Mouse (Mus musculus): ENCODE results near the gene Impad1. TPM values are rescaled to one million over a fixed set of nuclear protein-coding genes. Genes with fewer than 3 reads are reported as not detected.

The Impad1 gene
- total RNA-seq (2014; rRNA removed) (119 and 142 TPM in 2 replicates), polyA plus RNA-seq (2015; fragmentation: Nextera tagmentation; extraction: Ambion mirVana) (35.0 and 41.9 TPM in 2 replicates)

GRCm38 (mm10) chr4:4792992-4793834, at the start of gene Impad1:
Gene Impad1 (minus strand): TSS chr4:4793355.
- Histone ChIP-seq H3K4me1 (ENCODE audit: insufficient read depth) (0 out of 2 replicates have a peak, but pooled peaks cover 11% of the 10 kb centered on the region), H3K9me3 (ENCODE audit: low read length) (no peaks in the 10 kb centered on the region), H3K36me3 (ENCODE audit: insufficient read depth) (no peaks in the 10 kb centered on the region), H3K9ac (peak within 1 kb of the TSS; percentile 98), H3K4me3 (ENCODE audit: low read depth, low read length) (peak within 1 kb of the TSS; percentile 93), H3K27ac (ENCODE audit: low read depth, low read length) (peak within 1 kb of the TSS; percentile 83), H3K27me3 (ENCODE audit: insufficient read depth, low read length) (no peaks in the 10 kb centered on the region), H3K4me2 (ENCODE audit: low read depth) (peak within 1 kb of the TSS; percentile 70)
- peak; percentile 84 for DNase-seq
- ATAC-seq, result peak; percentile 96
- WGBS, result 3% methylated on average over 48 of the region's 48 CpGs
- no peak for TF ChIP-seq CTCF (IDR thresholded peaks at IDR 0.05; ENCODE audit: low read depth)

- Histone ChIP-seq H3K27ac (ENCODE audit: low read depth, low read length) (no peak overlapping the region), H3K9me3 (ENCODE audit: low read length) (no peaks in the 10 kb centered on the region), H3K4me2 (ENCODE audit: low read depth) (no peak overlapping the region), H3K9ac (no peak overlapping the region), H3K36me3 (ENCODE audit: insufficient read depth) (no peaks in the 10 kb centered on the region), H3K4me3 (ENCODE audit: low read depth, low read length) (no peak overlapping the region), H3K27me3 (ENCODE audit: insufficient read depth, low read length) (no peaks in the 10 kb centered on the region), H3K4me1 (ENCODE audit: insufficient read depth) (no peaks in the 10 kb centered on the region)
- peak; percentile 85 for ATAC-seq
- WGBS, result 21% methylated on average over 1 of the region's 1 CpGs
- peak; percentile 7 for DNase-seq
- TF ChIP-seq CTCF (IDR thresholded peaks at IDR 0.05; ENCODE audit: low read depth), result no peak
These were observed 47.0 kb upstream of the Impad1 start for GRCm38 (mm10) chr4:4840145-4840544.

GRCm38 (mm10) chr4:4833789-4834295, 40.7 kb upstream of the Impad1 start:
- 81% methylated on average over 5 of the region's 5 CpGs for WGBS
- H3K9ac ChIP-seq, result no peak overlapping the region
- no peak overlapping the region for H3K4me2 ChIP-seq (ENCODE audit: low read depth)
- TF ChIP-seq CTCF (IDR thresholded peaks at IDR 0.05; ENCODE audit: low read depth), result no peak
- H3K4me3 ChIP-seq (ENCODE audit: low read depth, low read length), result no peak overlapping the region
- no peaks in the 10 kb centered on the region for H3K27me3 ChIP-seq (ENCODE audit: insufficient read depth, low read length)
- DNase-seq (no peak), ATAC-seq (no peak)
- H3K9me3 ChIP-seq (ENCODE audit: low read length), result no peaks in the 10 kb centered on the region
- H3K4me1 ChIP-seq (ENCODE audit: insufficient read depth), result no peaks in the 10 kb centered on the region
- no peaks in the 10 kb centered on the region for H3K36me3 ChIP-seq (ENCODE audit: insufficient read depth)
- H3K27ac ChIP-seq (ENCODE audit: low read depth, low read length), result no peak overlapping the region

GRCm38 (mm10) chr4:4828131-4828530, 35.0 kb upstream of the Impad1 start:
- no peak for TF ChIP-seq CTCF (IDR thresholded peaks at IDR 0.05; ENCODE audit: low read depth)
- Histone ChIP-seq H3K36me3 (ENCODE audit: insufficient read depth) (no peaks in the 10 kb centered on the region), H3K27me3 (ENCODE audit: insufficient read depth, low read length) (no peaks in the 10 kb centered on the region), H3K9ac (no peak overlapping the region), H3K27ac (ENCODE audit: low read depth, low read length) (no peak overlapping the region), H3K4me1 (ENCODE audit: insufficient read depth) (no peaks in the 10 kb centered on the region), H3K9me3 (ENCODE audit: low read length) (no peaks in the 10 kb centered on the region), H3K4me2 (ENCODE audit: low read depth) (no peak overlapping the region), H3K4me3 (ENCODE audit: low read depth, low read length) (no peak overlapping the region)
- WGBS, result 61% methylated on average over 2 of the region's 2 CpGs
- no peak for ATAC-seq
- DNase-seq, result no peak

- H3K9ac ChIP-seq, result no peak overlapping the region
- H3K27me3 ChIP-seq (ENCODE audit: insufficient read depth, low read length), result no peaks in the 10 kb centered on the region
- H3K36me3 ChIP-seq (ENCODE audit: insufficient read depth), result no peaks in the 10 kb centered on the region
- H3K4me2 ChIP-seq (ENCODE audit: low read depth), result no peak overlapping the region
- ATAC-seq (no peak), DNase-seq (no peak)
- no peaks in the 10 kb centered on the region for H3K4me1 ChIP-seq (ENCODE audit: insufficient read depth)
- H3K9me3 ChIP-seq (ENCODE audit: low read length), result no peaks in the 10 kb centered on the region
- 75% methylated on average over 1 of the region's 1 CpGs for WGBS
- H3K27ac ChIP-seq (ENCODE audit: low read depth, low read length), result no peak overlapping the region
- H3K4me3 ChIP-seq (ENCODE audit: low read depth, low read length), result no peak overlapping the region
- TF ChIP-seq CTCF (IDR thresholded peaks at IDR 0.05; ENCODE audit: low read depth), result no peak
These were observed 29.0 kb upstream of the Impad1 start for GRCm38 (mm10) chr4:4822119-4822518.

GRCm38 (mm10) chr4:4792141-4792991, 789 bp downstream of the Impad1 start:
- peak overlapping the region; percentile 98 for H3K9ac ChIP-seq
- H3K27ac ChIP-seq (ENCODE audit: low read depth, low read length), result peak overlapping the region; percentile 83
- under 1% methylated on average over 61 of the region's 61 CpGs for WGBS
- H3K36me3 ChIP-seq (ENCODE audit: insufficient read depth), result 0 out of 2 replicates have a peak, but pooled peaks cover 1% of the 10 kb centered on the region
- DNase-seq, result peak; percentile 65
- no peaks in the 10 kb centered on the region for H3K9me3 ChIP-seq (ENCODE audit: low read length)
- H3K4me3 ChIP-seq (ENCODE audit: low read depth, low read length), result peak overlapping the region; percentile 93
- TF ChIP-seq CTCF (IDR thresholded peaks at IDR 0.05; ENCODE audit: low read depth), result no peak
- ATAC-seq, result peak; percentile 79
- no peaks in the 10 kb centered on the region for H3K27me3 ChIP-seq (ENCODE audit: insufficient read depth, low read length)
- peak overlapping the region; percentile 70 for H3K4me2 ChIP-seq (ENCODE audit: low read depth)
- 0 out of 2 replicates have a peak, but pooled peaks cover 11% of the 10 kb centered on the region for H3K4me1 ChIP-seq (ENCODE audit: insufficient read depth)
